Mouse (Mus musculus) embryonic facial prominence, embryonic 12.5 days (tissue): ENCODE data around the gene Ppp3cb. TPM values are rescaled to one million over a fixed set of nuclear protein-coding genes. Genes with fewer than 3 reads are reported as not detected.

ENCODE experiments used
- polyA plus RNA-seq: library from polyadenylated mRNA; unstranded; fragments of >200 nt; fragmentation: Nextera tagmentation; extraction: Ambion mirVana; gene quantifications from 2 replicates; pipeline ENCODE4 v1.2.1, GENCODE M21; 2016

Ppp3cb gene
- polyA plus RNA-seq, 1 experiment from 2014 or later = 59.5 TPM

Other genes starting within 250 kb of the Ppp3cb start
- gene Ecd, start 198.5 kb downstream of the Ppp3cb start, polyA plus RNA-seq = 56.9 and 58.7 TPM in 2 replicates
- gene Fam149b, start 198.4 kb downstream of the Ppp3cb start, polyA plus RNA-seq = 48.4 and 53.5 TPM in 2 replicates
- gene Dnajc9, start 157.7 kb downstream of the Ppp3cb start, polyA plus RNA-seq = 231 and 238 TPM in 2 replicates
- 87.4 and 91.6 TPM in 2 replicates for gene Mrps16, start 152.9 kb downstream of the Ppp3cb start, polyA plus RNA-seq
- 0.18 and 0.67 TPM in 2 replicates for gene Cfap70, start 94.3 kb downstream of the Ppp3cb start, polyA plus RNA-seq
- gene Anxa7, start 66.4 kb downstream of the Ppp3cb start, polyA plus RNA-seq = 30.8 and 34.0 TPM in 2 replicates
- gene Mss51, start 49.7 kb downstream of the Ppp3cb start, polyA plus RNA-seq = 1.4 and 1.6 TPM in 2 replicates
- 10.6 and 11.1 TPM in 2 replicates for gene Usp54, start 94.5 kb upstream of the Ppp3cb start, polyA plus RNA-seq
- gene Myoz1, start 110.0 kb upstream of the Ppp3cb start, polyA plus RNA-seq = 0.45 and 0.63 TPM in 2 replicates
- 6.7 and 8.6 TPM in 2 replicates for gene Synpo2l, start 121.8 kb upstream of the Ppp3cb start, polyA plus RNA-seq
- gene Sec24c, start 127.7 kb upstream of the Ppp3cb start, polyA plus RNA-seq = 97.3 and 100 TPM in 2 replicates
- 27.4 and 29.3 TPM in 2 replicates for gene Fut11, start 148.4 kb upstream of the Ppp3cb start, polyA plus RNA-seq
- 233 and 238 TPM in 2 replicates for gene Chchd1, start 156.4 kb upstream of the Ppp3cb start, polyA plus RNA-seq
- 45.8 and 49.1 TPM in 2 replicates for gene Zswim8, start 161.0 kb upstream of the Ppp3cb start, polyA plus RNA-seq
- 34.7 and 35.1 TPM in 2 replicates for gene Ndst2, start 188.0 kb upstream of the Ppp3cb start, polyA plus RNA-seq
- gene Camk2g, start 247.5 kb upstream of the Ppp3cb start, polyA plus RNA-seq = 68.7 and 76.5 TPM in 2 replicates